29 mouse cellular contexts compared by ENCODE assay signal in the genomic region with DNA sequence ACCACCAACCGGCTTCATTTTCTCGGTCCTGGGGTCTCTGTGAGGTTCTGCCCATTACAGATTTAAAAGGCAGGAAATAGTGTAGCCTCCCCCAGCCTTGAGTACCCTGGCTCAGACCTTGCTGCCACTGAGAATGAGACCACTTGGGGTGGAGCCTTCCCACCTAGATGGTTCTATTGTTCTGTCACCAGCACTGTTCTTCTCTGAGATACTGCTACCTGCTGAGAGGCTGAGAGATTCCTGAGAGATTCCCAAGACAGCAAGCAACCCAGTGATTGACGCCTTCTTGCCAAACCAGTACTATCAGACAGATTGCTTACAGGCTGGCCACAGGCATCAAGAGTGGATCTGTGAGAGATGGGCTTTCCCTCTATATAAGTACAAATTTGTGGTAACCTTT. TPM values are rescaled to one million over a fixed set of nuclear protein-coding genes. Genes with fewer than 3 reads are reported as not detected.
"Had no signal": no experiment of that assay in that cellular context is flagged by ENCODE, and none has a peak within 500 bp of the region (broad histone marks: within the 10 kb centered on the region; RNA-seq: fewer than 3 reads in every experiment).

No protein-coding gene starts in this region.

- H3K27me3 ChIP-seq: intestine, embryonic 15.5 days had no signal

- H3K4me1 ChIP-seq: intestine, embryonic 15.5 days; limb, embryonic 13.5 days; limb, embryonic 15.5 days; liver, embryonic 15.5 days had no signal

- H3K4me2 ChIP-seq: heart, embryonic 12.5 days; hindbrain, embryonic 12.5 days; hindbrain, embryonic 14.5 days; intestine, embryonic 15.5 days; limb, embryonic 13.5 days; limb, embryonic 15.5 days; liver, embryonic 13.5 days; liver, embryonic 15.5 days had no signal

- H3K36me3 ChIP-seq: heart, embryonic 10.5 days; heart, embryonic 12.5 days; hindbrain, embryonic 10.5 days; hindbrain, embryonic 12.5 days; intestine, embryonic 15.5 days; limb, embryonic 13.5 days; limb, embryonic 15.5 days; liver, embryonic 13.5 days; liver, embryonic 15.5 days had no signal

- ATAC-seq: hindbrain, embryonic 16.5 days; inflammation-experienced regulatory T-cells, adult 6 months; intestine, embryonic 15.5 days; intestine, postnatal 0 days had no signal

- H3K27ac ChIP-seq: gastrocnemius, adult 2 months; heart, embryonic 10.5 days; hindbrain, embryonic 10.5 days; hindbrain, embryonic 12.5 days; hindbrain, embryonic 14.5 days; intestine, embryonic 15.5 days; layer of hippocampus, adult 2 months; left cerebral cortex, adult 2 months; limb, embryonic 13.5 days; limb, embryonic 15.5 days; liver, embryonic 13.5 days; liver, embryonic 15.5 days had no signal

- H3K4me3 ChIP-seq: gastrocnemius, adult 2 months; heart, embryonic 10.5 days; heart, embryonic 12.5 days; hindbrain, embryonic 10.5 days; hindbrain, embryonic 12.5 days; intestine, embryonic 15.5 days; layer of hippocampus, adult 2 months; left cerebral cortex, adult 2 months; limb, embryonic 13.5 days; limb, embryonic 15.5 days; liver, embryonic 13.5 days; liver, embryonic 15.5 days had no signal

- DNase-seq: gastrocnemius, adult 2 months; gastrocnemius, postnatal 10 days; gastrocnemius, postnatal 25 days; heart, adult 18-20 months; heart, postnatal 10 days; heart, postnatal 4 days; kidney, adult 18-20 months; kidney, adult 8-10 months; kidney, postnatal 10 days; kidney, postnatal 25 days; kidney, postnatal 4 days; left cerebral cortex, postnatal 4 days; liver, embryonic 13.5 days had no signal

- H3K9me3 ChIP-seq: heart, embryonic 10.5 days; heart, embryonic 12.5 days; hindbrain, embryonic 10.5 days; hindbrain, embryonic 12.5 days; intestine, embryonic 15.5 days; limb, embryonic 13.5 days; limb, embryonic 15.5 days; liver, embryonic 13.5 days; liver, embryonic 15.5 days had no signal

- H3K9ac ChIP-seq: heart, embryonic 12.5 days; hindbrain, embryonic 12.5 days; hindbrain, embryonic 14.5 days; intestine, embryonic 15.5 days; limb, embryonic 13.5 days; limb, embryonic 15.5 days; liver, embryonic 13.5 days; liver, embryonic 15.5 days had no signal

RNA-seq across cellular contexts. Expression of gene Hist2h2bb, which starts 19.6 kb away (rescaled TPM):
- polyA plus RNA-seq: liver, adult 2 months had no signal

RNA-seq across cellular contexts. Expression of gene Hist2h3c1, which starts 42.7 kb away (rescaled TPM):
- polyA plus RNA-seq: heart, embryonic 14.5 days; inflammation-experienced regulatory T-cells, adult 6 months; liver, adult 2 months had no signal
